Mouse (Mus musculus) thymus, adult 2 months (tissue): ENCODE data around the gene Synj2. TPM values are rescaled to one million over a fixed set of nuclear protein-coding genes. Genes with fewer than 3 reads are reported as not detected.
A peak's percentile ranks its signal among the peaks of the same experiment; 100 is the strongest.

Source experiments
- DNase-seq: peaks from one replicate; pipeline ENCODE4 v3.0.0; 2021
- H3K27ac ChIP-seq: fragments of 200-500 bp; 2 replicates; pipeline ENCODE4 v1.5.1; 2012; ENCODE audit warnings: low read length, control low read depth; ENCODE audit not compliant: control insufficient read depth, insufficient read depth
- H3K27me3 ChIP-seq: fragments of 200-500 bp; 2 replicates; pipeline ENCODE4 v1.6.1; 2012; ENCODE audit warnings: mild to moderate bottlenecking, low read length, moderate library complexity, mixed read lengths; ENCODE audit not compliant: control insufficient read depth, insufficient read depth
- H3K36me3 ChIP-seq: fragments of 200-500 bp; 2 replicates; pipeline ENCODE4 v1.6.1; 2012; ENCODE audit warnings: mild to moderate bottlenecking, low read length, moderate library complexity; ENCODE audit not compliant: control insufficient read depth, insufficient read depth
- H3K4me1 ChIP-seq: fragments of 200-500 bp; replicated peaks from 2 replicates; pipeline ENCODE4 v1.6.1; 2012; ENCODE audit warnings: low read length; ENCODE audit not compliant: control insufficient read depth, insufficient read depth
- H3K4me3 ChIP-seq: fragments of 200-500 bp; 2 replicates; pipeline ENCODE4 v1.5.1; 2012; ENCODE audit warnings: mild to moderate bottlenecking, low read length, control low read depth, moderate library complexity; ENCODE audit not compliant: control insufficient read depth, insufficient read depth
- CTCF ChIP-seq: fragments of 200-500 bp; IDR thresholded peaks from 2 replicates; pipeline ENCODE4 v1.5.1; 2012; ENCODE audit warnings: mild to moderate bottlenecking, control low read depth, low read length, moderate library complexity, borderline replicate concordance; ENCODE audit not compliant: control insufficient read depth, poor library complexity, insufficient read depth; ENCODE audit errors: extremely low read depth
- POLR2A ChIP-seq: fragments of 200-500 bp; IDR thresholded peaks from 2 replicates; pipeline ENCODE4 v1.6.1; 2012; ENCODE audit warnings: mild to moderate bottlenecking, low read length, control low read depth, moderate library complexity; ENCODE audit not compliant: control insufficient read depth, poor library complexity, insufficient read depth; ENCODE audit errors: extremely low read depth
- WGBS: fragments of 180-500 bp; shearing (Covaris S2); methylation state at CpG from one replicate; pipeline ENCODE4 v1.1.7; 2018; 5-methylcytosine and 5-hydroxymethylcytosine counted together
- polyA plus RNA-seq: library from polyadenylated mRNA; depleted of rRNA; stranded (reverse); fragments of >200 nt; gene quantifications from 2 replicates; pipeline ENCODE4 v1.2.3, GENCODE M21; 2012

Gene Synj2
- polyA plus RNA-seq, 1 experiment, result 9.0 TPM

- DNase-seq, result peak; percentile 11
- 82% methylated on average over 20 of the region's 20 CpGs for WGBS
- peak overlapping the region; percentile 23 for H3K4me3 ChIP-seq
Measured at GRCm38 (mm10) chr17:5976221-5977055, 35.4 kb downstream of the Synj2 start.

GRCm38 (mm10) chr17:5977056-5977920 lies 36.2 kb downstream of the Synj2 start:
- TF ChIP-seq POLR2A (no peak), CTCF (no peak)
- H3K36me3 ChIP-seq, result no peaks in the 10 kb centered on the region
- peak overlapping the region; percentile 22; the same call in 1 of the 2 replicates for H3K27ac ChIP-seq
- no peak overlapping the region for H3K4me3 ChIP-seq
- no peaks in the 10 kb centered on the region for H3K27me3 ChIP-seq
- DNase-seq, result no peak
- 84% methylated on average over 16 of the region's 16 CpGs for WGBS
- H3K4me1 ChIP-seq, result peaks cover 39% of the 10 kb centered on the region

More at GRCm38 (mm10) chr17:5976221-5977055, 35.4 kb downstream of the Synj2 start:
- TF ChIP-seq POLR2A (no peak), CTCF (no peak)
- no peaks in the 10 kb centered on the region for H3K36me3 ChIP-seq
- H3K27ac ChIP-seq, result peak overlapping the region; percentile 46; the same call in 1 of the 2 replicates
- peaks cover 39% of the 10 kb centered on the region for H3K4me1 ChIP-seq
- H3K27me3 ChIP-seq, result no peaks in the 10 kb centered on the region

GRCm38 (mm10) chr17:5977921-5978504 lies 36.9 kb downstream of the Synj2 start:
- Histone ChIP-seq H3K4me3 (no peak overlapping the region), H3K4me1 (peaks cover 39% of the 10 kb centered on the region), H3K36me3 (no peaks in the 10 kb centered on the region), H3K27me3 (no peaks in the 10 kb centered on the region), H3K27ac (no peak overlapping the region)
- 92% methylated on average over 8 of the region's 8 CpGs for WGBS
- TF ChIP-seq CTCF (no peak), POLR2A (no peak)
- DNase-seq, result no peak

GRCm38 (mm10) chr17:5978505-5979077 lies 37.5 kb downstream of the Synj2 start:
- DNase-seq, result no peak
- Histone ChIP-seq H3K4me3 (no peak overlapping the region), H3K4me1 (peaks cover 36% of the 10 kb centered on the region), H3K27me3 (no peaks in the 10 kb centered on the region), H3K27ac (no peak overlapping the region), H3K36me3 (no peaks in the 10 kb centered on the region)
- WGBS, result 94% methylated on average over 10 of the region's 10 CpGs
- no peak for TF ChIP-seq POLR2A
- no peak for TF ChIP-seq CTCF

GRCm38 (mm10) chr17:5980860-5981259 lies 39.8 kb downstream of the Synj2 start:
- no peak overlapping the region for H3K27ac ChIP-seq
- DNase-seq, result peak; percentile 49
- no peak overlapping the region for H3K4me3 ChIP-seq
- 48% methylated on average over 6 of the region's 6 CpGs for WGBS
- H3K27me3 ChIP-seq, result no peaks in the 10 kb centered on the region
- peaks cover 22% of the 10 kb centered on the region for H3K4me1 ChIP-seq
- H3K36me3 ChIP-seq, result no peaks in the 10 kb centered on the region
- TF ChIP-seq CTCF, result no peak
- no peak for TF ChIP-seq POLR2A

- Histone ChIP-seq H3K4me3 (no peak overlapping the region), H3K27ac (no peak overlapping the region), H3K36me3 (no peaks in the 10 kb centered on the region), H3K27me3 (no peaks in the 10 kb centered on the region), H3K4me1 (peaks cover 4% of the 10 kb centered on the region; the same call in 1 of the 2 replicates)
- TF ChIP-seq POLR2A (no peak), CTCF (no peak)
- WGBS, result 94% methylated on average over 6 of the region's 6 CpGs
- no peak for DNase-seq
Measured at GRCm38 (mm10) chr17:5983150-5983549, 42.1 kb downstream of the Synj2 start.
